ENCODE assay signal across 9 mouse cellular contexts in genomic region chr13:69737444-69738185, GRCm38 (mm10). TPM values are rescaled to one million over a fixed set of nuclear protein-coding genes. Genes with fewer than 3 reads are reported as not detected.
A peak's percentile ranks its signal among the peaks of the same experiment; 100 is the strongest.
DNase-seq lines count a peak whose midpoint lies in the region; ATAC-seq and TF ChIP-seq lines count a peak whose summit lies in the region.
"Had no signal": no experiment of that assay in that cellular context is flagged by ENCODE, and none has a peak within 500 bp of the region (broad histone marks: within the 10 kb centered on the region; RNA-seq: fewer than 3 reads in every experiment).

No protein-coding gene starts in this region.

- no peak overlapping the region for H3K27ac ChIP-seq in kidney, embryonic 14.5 days (ENCODE audit: low read depth, low read length)
- no peak overlapping the region for H3K27ac ChIP-seq in cortical plate, adult 2 months (ENCODE audit: insufficient read depth, low read length)
- peak overlapping the region; percentile 98; the same call in 1 of the 2 replicates for H3K27ac ChIP-seq in hindbrain, embryonic 15.5 days (replicated peaks)
- H3K27ac ChIP-seq in midbrain, postnatal 0 days (ENCODE audit: low read depth, low read length), result no peak overlapping the region

- 8% methylated on average over 15 of the region's 19 CpGs for WGBS in kidney, embryonic 14.5 days
- WGBS in hindbrain, embryonic 15.5 days, result 8% methylated on average over 16 of the region's 19 CpGs
- WGBS in midbrain, postnatal 0 days, result 5% methylated on average over 10 of the region's 19 CpGs

- H3K4me1 ChIP-seq in kidney, embryonic 14.5 days (ENCODE audit: control insufficient read depth, insufficient read depth, low read length), result 0 out of 2 replicates have a peak, but pooled peaks cover 6% of the 10 kb centered on the region
- H3K4me1 ChIP-seq in cortical plate, adult 2 months (ENCODE audit: control insufficient read depth, insufficient read depth, low read length), result peaks cover 10% of the 10 kb centered on the region; the same call in 1 of the 2 replicates
- peaks cover 44% of the 10 kb centered on the region for H3K4me1 ChIP-seq in hindbrain, embryonic 15.5 days (replicated peaks)
- H3K4me1 ChIP-seq in midbrain, postnatal 0 days (ENCODE audit: insufficient read depth, low read length), result peaks cover 17% of the 10 kb centered on the region

- H3K9ac ChIP-seq in kidney, embryonic 14.5 days (ENCODE audit: low read depth, low read length), result 0 out of 2 replicates have a peak overlapping the region, but pooled peaks have one; percentile 31
- peak overlapping the region; percentile 96 for H3K9ac ChIP-seq in hindbrain, embryonic 15.5 days
- H3K9ac ChIP-seq in midbrain, postnatal 0 days (replicated peaks; ENCODE audit: low read length, poor library complexity, severe bottlenecking), result peak overlapping the region; percentile 91

- H3K4me2 ChIP-seq in kidney, embryonic 14.5 days (replicated peaks; ENCODE audit: low read depth, low read length), result peak overlapping the region; percentile 98
- peak overlapping the region; percentile 84 for H3K4me2 ChIP-seq in hindbrain, embryonic 15.5 days
- peak overlapping the region; percentile 82 for H3K4me2 ChIP-seq in midbrain, postnatal 0 days (ENCODE audit: low read depth, low read length, poor library complexity, severe bottlenecking)

- DNase-seq in kidney, adult 8-10 months, result no peak
- DNase-seq in midbrain, postnatal 0 days (ENCODE audit: low spot score), result no peak
- DNase-seq in gastrocnemius, adult 18-20 months (ENCODE audit: low spot score), result no peak
- no peak for DNase-seq in MN1 (ENCODE audit: low spot score)
- no peak for DNase-seq in kidney, postnatal 25 days

- H3K27me3 ChIP-seq in kidney, embryonic 14.5 days (ENCODE audit: control insufficient read depth, insufficient read depth, low read length), result peaks cover 43% of the 10 kb centered on the region
- H3K27me3 ChIP-seq in hindbrain, embryonic 15.5 days, result no peaks in the 10 kb centered on the region
- no peaks in the 10 kb centered on the region for H3K27me3 ChIP-seq in midbrain, postnatal 0 days (ENCODE audit: insufficient read depth, low read length)

- no peak for TF ChIP-seq CTCF in cortical plate, adult 2 months (IDR thresholded peaks at IDR 0.05; ENCODE audit: extremely low read depth, insufficient read depth, low read length)
- TF ChIP-seq CTCF in midbrain, postnatal 0 days (IDR thresholded peaks at IDR 0.05), result no peak

- H3K4me3 ChIP-seq in kidney, embryonic 14.5 days (ENCODE audit: low read length), result peak overlapping the region; percentile 67
- peak overlapping the region; percentile 95 for H3K4me3 ChIP-seq in cortical plate, adult 2 months (ENCODE audit: insufficient read depth, low read length)
- peak overlapping the region; percentile 94 for H3K4me3 ChIP-seq in hindbrain, embryonic 15.5 days
- peak overlapping the region; percentile 85 for H3K4me3 ChIP-seq in midbrain, postnatal 0 days (ENCODE audit: low read depth, low read length)

- no peaks in the 10 kb centered on the region for H3K36me3 ChIP-seq in kidney, embryonic 14.5 days (ENCODE audit: control insufficient read depth, insufficient read depth, low read length)
- H3K36me3 ChIP-seq in hindbrain, embryonic 15.5 days, result no peaks in the 10 kb centered on the region
- no peaks in the 10 kb centered on the region for H3K36me3 ChIP-seq in midbrain, postnatal 0 days (ENCODE audit: insufficient read depth, low read length)
- H3K36me3 ChIP-seq: G1E had no signal

- no peak for ATAC-seq in kidney, embryonic 14.5 days (ENCODE audit: low FRiP score, low TSS enrichment)
- ATAC-seq in hindbrain, embryonic 15.5 days (ENCODE audit: low FRiP score, low read depth), result no peak
- no peak for ATAC-seq in midbrain, postnatal 0 days (ENCODE audit: low FRiP score)

- no peaks in the 10 kb centered on the region for H3K9me3 ChIP-seq in kidney, embryonic 14.5 days (ENCODE audit: control insufficient read depth, low read length)
- H3K9me3 ChIP-seq in hindbrain, embryonic 15.5 days, result no peaks in the 10 kb centered on the region
- H3K9me3 ChIP-seq in midbrain, postnatal 0 days (ENCODE audit: low read length), result no peaks in the 10 kb centered on the region

- no peak for TF ChIP-seq POLR2A in cortical plate, adult 2 months (IDR thresholded peaks at IDR 0.05; ENCODE audit: extremely low read depth, insufficient read depth, low read length)

RNA-seq across cellular contexts. Expression of gene Ube2ql1, which starts 2.1 kb away (rescaled TPM):
- polyA plus RNA-seq in kidney, embryonic 14.5 days (2014; fragmentation: Nextera tagmentation; extraction: Ambion mirVana), result 0.73 and 1.1 TPM in 2 replicates
- polyA plus RNA-seq in cortical plate, adult 2 months (2012; rRNA removed), result 151 TPM in 2 replicates
- 30.5 and 32.0 TPM in 2 replicates for polyA plus RNA-seq in hindbrain, embryonic 15.5 days (2015; fragmentation: Nextera tagmentation; extraction: Ambion mirVana)
- 145 and 157 TPM in 2 replicates for total RNA-seq in midbrain, postnatal 0 days (2014; rRNA removed)
- polyA plus RNA-seq in midbrain, postnatal 0 days (2015; fragmentation: Nextera tagmentation; extraction: Ambion mirVana), result 25.1 and 25.8 TPM in 2 replicates
- under 1 TPM; 0.62 to 1.00 TPM for total RNA-seq in gastrocnemius, adult 18-20 months (2021)
- polyA plus RNA-seq: G1E had no signal

Comparison
In these comparisons a context has a peak if more than half of its experiments do, and no peak if none do; other contexts are left out.
1. H3K9ac ChIP-seq: peak in every context shown above with its lines; median percentile 96 in hindbrain, embryonic 15.5 days; 91 in midbrain, postnatal 0 days; 31 in kidney, embryonic 14.5 days.
2. RNA of gene Ube2ql1, which starts 2.1 kb away (polyA plus RNA-seq): 151 TPM in cortical plate, adult 2 months, 30.5 to 32.0 TPM in hindbrain, embryonic 15.5 days and 25.1 to 25.8 TPM in midbrain, postnatal 0 days; 0.73 to 1.1 TPM in kidney, embryonic 14.5 days; every median in the first group is over 10 times any median in the second.
3. Peak in every context shown above with its lines, with median percentiles within 50 percentile points of each other: H3K4me2 ChIP-seq and H3K4me3 ChIP-seq.